Mouse (Mus musculus) hematopoietic stem cell, adult 5-6 weeks (primary cell): ENCODE data around the gene Prkch. TPM values are rescaled to one million over a fixed set of nuclear protein-coding genes. Genes with fewer than 3 reads are reported as not detected.
A peak's percentile ranks its signal among the peaks of the same experiment; 100 is the strongest.

ENCODE experiments used
- ATAC-seq, 2 experiments: fragments of 125-278 bp in 1 of 2; replicated peaks in 1 of 2; 2 replicates each; pipeline ENCODE4 v1.8.0; 2016 to 2017; ENCODE audit warnings: inconsistent platforms in 2 of 2, mild to moderate bottlenecking in 2 of 2, moderate number of reproducible peaks in 2 of 2, low read depth in 1 of 2, moderate TSS enrichment in 1 of 2; ENCODE audit not compliant: low FRiP score in 2 of 2, poor library complexity in 2 of 2, severe bottlenecking in 2 of 2, insufficient read depth in 1 of 2, low TSS enrichment in 1 of 2
- total RNA-seq: library from RNA; stranded (forward); fragments of 172-1452, 232-1000 nt; gene quantifications from 2 replicates; pipeline ENCODE4 v1.2.3, GENCODE M21; 2017

Prkch gene
- total RNA-seq, 1 experiment from 2014 or later, result 36.1 TPM

- peak; percentile 66 to 68 for ATAC-seq
Measured at GRCm38 (mm10) chr12:73687077-73688035, 102.8 kb downstream of the Prkch start.

- no peak for ATAC-seq
Measured at GRCm38 (mm10) chr12:73692321-73692720, 107.7 kb downstream of the Prkch start.

- ATAC-seq, result peak; percentile 82; a peak in 3 of 4 replicates
Measured at GRCm38 (mm10) chr12:73693347-73693746, 108.8 kb downstream of the Prkch start.

GRCm38 (mm10) chr12:73694690-73695089, 110.1 kb downstream of the Prkch start:
- ATAC-seq, result no peak

DNA sequence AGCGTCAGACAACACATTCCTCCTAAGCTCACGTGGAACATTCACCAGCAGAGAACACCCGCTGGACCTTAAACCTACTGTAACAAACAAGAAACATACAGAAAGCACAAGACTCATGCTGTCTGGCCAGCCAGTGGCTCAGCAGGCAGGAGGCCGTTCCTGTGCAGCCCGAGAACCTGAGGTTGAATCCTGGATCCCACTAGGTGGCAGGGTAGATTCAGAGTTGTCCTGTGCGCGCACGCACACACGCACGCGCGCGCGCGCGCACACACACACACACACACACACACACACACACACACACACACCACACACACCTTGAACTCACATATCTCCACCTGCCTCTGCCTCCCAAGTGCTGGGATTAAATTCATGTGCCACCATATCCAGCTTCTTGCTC, 110.5 kb downstream of the Prkch start:
- no peak for ATAC-seq

- no peak for ATAC-seq
Measured at GRCm38 (mm10) chr12:73696084-73696483, 111.5 kb downstream of the Prkch start.

- no peak for ATAC-seq
Measured at GRCm38 (mm10) chr12:73696946-73697345, 112.3 kb downstream of the Prkch start.

DNA sequence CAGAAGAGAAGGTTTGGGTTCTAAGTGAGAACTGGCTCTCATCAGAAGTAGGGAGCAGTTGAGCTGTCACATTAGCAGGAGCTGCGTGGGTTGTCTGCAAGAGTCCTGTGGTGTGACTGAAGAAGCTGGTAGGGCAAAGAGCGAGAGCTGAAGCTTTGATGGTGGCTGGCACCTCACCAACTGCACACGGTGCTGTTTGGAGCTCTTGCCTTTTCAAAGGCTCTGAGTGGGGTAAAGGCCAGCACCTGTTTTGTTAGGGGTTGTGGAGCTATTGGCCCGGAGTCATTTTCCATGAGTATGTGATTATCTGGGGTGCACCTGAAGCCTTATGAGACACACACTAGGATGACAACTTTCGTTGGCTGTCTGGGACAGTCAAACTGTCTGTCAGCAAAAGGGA, 113.8 kb downstream of the Prkch start:
- no peak for ATAC-seq

GRCm38 (mm10) chr12:73698841-73699240, 114.2 kb downstream of the Prkch start:
- ATAC-seq, result no peak

- ATAC-seq, result peak; percentile 55 to 63; a peak in 3 of 4 replicates
Measured at GRCm38 (mm10) chr12:73699471-73700186, 115.0 kb downstream of the Prkch start.

GRCm38 (mm10) chr12:73700544-73701069, 116.0 kb downstream of the Prkch start:
- ATAC-seq, result no peak

- ATAC-seq, result peak in 1 of 2 experiments; percentile 41; a peak in 2 of 4 replicates
Measured at GRCm38 (mm10) chr12:73701999-73702398, 117.4 kb downstream of the Prkch start.

- no peak for ATAC-seq
Measured at GRCm38 (mm10) chr12:73704382-73704781, 119.8 kb downstream of the Prkch start.

DNA sequence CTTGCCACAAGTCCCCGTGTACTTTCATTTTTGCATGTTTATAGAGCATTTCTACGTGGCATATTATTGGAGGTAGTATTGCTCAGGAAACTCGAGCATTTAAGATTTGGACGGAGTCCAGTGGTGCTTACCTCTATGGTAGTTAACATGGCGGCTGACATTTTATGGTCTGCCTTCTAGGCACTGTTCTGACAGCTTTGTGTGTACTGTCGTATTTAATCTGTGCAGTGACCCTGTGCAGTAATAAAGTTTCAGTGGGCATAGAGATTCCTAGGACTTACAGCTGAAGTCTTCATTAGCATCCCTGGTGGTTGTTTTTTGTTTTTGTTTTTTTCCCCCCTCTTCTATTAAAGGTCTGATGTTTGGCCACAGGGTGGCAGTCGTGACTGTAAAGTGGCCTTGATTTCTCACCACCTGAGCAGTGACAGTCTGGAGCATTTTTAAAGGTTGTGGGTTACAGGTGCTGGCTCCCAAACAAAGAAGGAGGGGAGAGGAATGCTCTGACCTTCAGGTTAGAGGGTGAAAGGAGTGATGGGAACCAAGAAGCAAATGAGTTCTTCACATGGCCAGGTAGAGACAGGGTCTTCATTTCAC, 120.6 kb downstream of the Prkch start:
- ATAC-seq, result peak; percentile 31 to 50; a peak in 2 of 4 replicates

GRCm38 (mm10) chr12:73708498-73708897, 123.9 kb downstream of the Prkch start:
- ATAC-seq, result no peak

DNA sequence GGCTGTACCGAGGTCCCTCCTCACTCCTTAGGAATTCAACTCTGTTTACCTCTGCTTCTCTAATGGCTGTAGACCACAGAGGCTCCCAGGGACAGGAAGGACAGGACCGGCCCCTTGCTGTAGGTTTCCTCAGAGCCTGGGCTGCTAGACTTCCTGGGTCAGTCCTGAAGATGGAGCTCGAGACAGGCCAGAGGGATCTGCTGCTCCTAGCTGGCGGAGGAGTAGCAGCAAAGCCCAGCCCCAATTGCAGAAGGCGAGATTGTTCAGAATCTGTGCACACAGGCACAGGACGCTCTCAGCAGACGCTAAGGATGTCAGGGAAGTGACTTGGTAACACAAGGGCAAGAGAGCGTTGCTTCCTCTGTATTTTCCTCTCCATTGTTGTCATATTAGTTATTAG, 124.3 kb downstream of the Prkch start:
- ATAC-seq, result 0 out of 4 replicates have a peak, but pooled peaks of 1 of the 2 experiments have one; percentile 6

DNA sequence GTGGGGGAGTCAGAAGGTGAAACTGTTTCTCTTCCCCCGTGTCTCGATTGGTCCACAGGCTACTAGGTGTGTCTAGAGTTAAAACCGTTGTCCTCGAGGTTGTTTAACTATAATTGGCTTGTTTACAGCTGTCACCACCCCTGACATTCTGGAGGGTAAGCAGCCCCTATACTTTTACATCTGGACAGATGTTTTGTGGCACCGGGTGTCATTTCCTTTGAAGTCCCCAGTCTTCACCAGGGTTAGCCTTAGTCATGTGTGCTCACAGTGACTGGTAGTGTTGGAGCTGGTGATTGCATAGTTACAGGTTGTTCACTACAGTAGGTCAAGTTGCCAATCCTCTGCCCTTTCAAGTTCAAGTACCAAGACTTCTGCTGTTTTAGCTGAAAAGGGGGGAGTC, 126.2 kb downstream of the Prkch start:
- no peak for ATAC-seq

DNA sequence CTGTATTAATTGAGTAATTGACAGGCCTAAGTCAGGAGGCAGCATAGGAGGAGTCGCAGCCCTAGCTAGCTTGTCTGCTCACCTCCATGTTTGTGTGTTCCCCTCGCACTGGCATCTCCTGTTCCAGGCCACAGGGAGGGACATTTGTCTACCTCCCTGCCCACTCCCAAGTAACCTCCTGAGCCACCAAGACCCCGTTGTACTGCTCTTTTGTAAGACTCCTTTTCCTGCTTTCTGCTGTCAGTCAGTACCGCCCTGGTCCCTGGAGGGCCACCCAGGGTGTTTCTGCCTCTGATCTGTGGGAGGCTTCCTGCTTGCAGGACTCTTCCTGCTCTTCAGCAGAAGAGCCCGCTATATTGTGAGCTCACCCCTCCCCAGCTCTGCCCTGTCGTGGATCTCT, 127.5 kb downstream of the Prkch start:
- ATAC-seq, result no peak
